Mouse (Mus musculus): ENCODE measurements at regions not wholly inside any gene's neighbourhood (a gene's known extent, or its start where the extent isn't known, plus 50 kb on each side); places are given as distances from the start of the nearest gene placed in this dataset.

GRCm38 (mm10) chr16:93292965-93293653, 310.8 kb downstream of the Setd4 start:
- ATAC-seq (replicated peaks; ENCODE audit: low FRiP score, low TSS enrichment, poor library complexity, severe bottlenecking) = peak; percentile 94

GRCm38 (mm10) chr16:93292181-93292834, 311.6 kb downstream of the Setd4 start:
- no peak for ATAC-seq (replicated peaks; ENCODE audit: low FRiP score, low TSS enrichment, poor library complexity, severe bottlenecking)

- ATAC-seq (replicated peaks; ENCODE audit: low FRiP score, low TSS enrichment, poor library complexity, severe bottlenecking) = no peak
Measured at GRCm38 (mm10) chr16:93288036-93288435, 315.8 kb downstream of the Setd4 start.

- no peak for ATAC-seq (replicated peaks; ENCODE audit: low FRiP score, low TSS enrichment, poor library complexity, severe bottlenecking)
Measured at GRCm38 (mm10) chr16:93287520-93287919, 316.3 kb downstream of the Setd4 start.

GRCm38 (mm10) chr16:93286816-93287215, 317.0 kb downstream of the Setd4 start:
- ATAC-seq (replicated peaks; ENCODE audit: low FRiP score, low TSS enrichment, poor library complexity, severe bottlenecking) = no peak

GRCm38 (mm10) chr16:93285191-93285590, 318.7 kb downstream of the Setd4 start:
- no peak for ATAC-seq (replicated peaks; ENCODE audit: low FRiP score, low TSS enrichment, poor library complexity, severe bottlenecking)

GRCm38 (mm10) chr16:93281715-93282114, 322.1 kb downstream of the Setd4 start:
- no peak for ATAC-seq (replicated peaks; ENCODE audit: low FRiP score, low TSS enrichment, poor library complexity, severe bottlenecking)

- ATAC-seq (replicated peaks; ENCODE audit: low FRiP score, low TSS enrichment, poor library complexity, severe bottlenecking) = no peak
Measured at GRCm38 (mm10) chr16:93272636-93273035, 331.2 kb downstream of the Setd4 start.

- ATAC-seq (replicated peaks; ENCODE audit: low FRiP score, low TSS enrichment, poor library complexity, severe bottlenecking) = no peak
Measured at GRCm38 (mm10) chr16:93272146-93272545, 331.7 kb downstream of the Setd4 start.

GRCm38 (mm10) chr16:93264061-93264585, 339.7 kb downstream of the Setd4 start:
- no peak for ATAC-seq (replicated peaks; ENCODE audit: low FRiP score, low TSS enrichment, poor library complexity, severe bottlenecking)

- no peak for ATAC-seq (replicated peaks; ENCODE audit: low FRiP score, low TSS enrichment, poor library complexity, severe bottlenecking)
Measured at GRCm38 (mm10) chr16:93263141-93263815, 340.6 kb downstream of the Setd4 start.

GRCm38 (mm10) chr16:93246825-93247224, 357.0 kb downstream of the Setd4 start:
- ATAC-seq (replicated peaks; ENCODE audit: low FRiP score, low TSS enrichment, poor library complexity, severe bottlenecking) = no peak

- no peak for ATAC-seq (replicated peaks; ENCODE audit: low FRiP score, low TSS enrichment, poor library complexity, severe bottlenecking)
Measured at GRCm38 (mm10) chr16:93245738-93246137, 358.1 kb downstream of the Setd4 start.

GRCm38 (mm10) chr16:93238898-93239297, 365.0 kb downstream of the Setd4 start:
- ATAC-seq (replicated peaks; ENCODE audit: low FRiP score, low TSS enrichment, poor library complexity, severe bottlenecking) = no peak

GRCm38 (mm10) chr16:93238326-93238725, 365.5 kb downstream of the Setd4 start:
- no peak for ATAC-seq (replicated peaks; ENCODE audit: low FRiP score, low TSS enrichment, poor library complexity, severe bottlenecking)

GRCm38 (mm10) chr16:93225644-93226043, 378.2 kb downstream of the Setd4 start:
- ATAC-seq (replicated peaks; ENCODE audit: low FRiP score, low TSS enrichment, poor library complexity, severe bottlenecking) = no peak

GRCm38 (mm10) chr16:93225196-93225595, 378.7 kb downstream of the Setd4 start:
- no peak for ATAC-seq (replicated peaks; ENCODE audit: low FRiP score, low TSS enrichment, poor library complexity, severe bottlenecking)

GRCm38 (mm10) chr16:93219731-93220130, 384.1 kb downstream of the Setd4 start:
- peak; percentile 55 for ATAC-seq (replicated peaks; ENCODE audit: low FRiP score, low TSS enrichment, poor library complexity, severe bottlenecking)

- 0 out of 2 replicates have a peak, but pooled peaks have one; percentile 24 for ATAC-seq (replicated peaks; ENCODE audit: low FRiP score, low TSS enrichment, poor library complexity, severe bottlenecking)
Measured at GRCm38 (mm10) chr16:93218402-93218801, 385.5 kb downstream of the Setd4 start.

GRCm38 (mm10) chr16:93217600-93218226, 386.1 kb downstream of the Setd4 start:
- ATAC-seq (replicated peaks; ENCODE audit: low FRiP score, low TSS enrichment, poor library complexity, severe bottlenecking) = no peak
